Mouse (Mus musculus) hindbrain, embryonic 14.5 days (tissue): ENCODE measurements at regions not wholly inside any gene's neighbourhood (a gene's known extent, or its start where the extent isn't known, plus 50 kb on each side); places are given as distances from the start of the nearest gene placed in this dataset.
A peak's percentile ranks its signal among the peaks of the same experiment; 100 is the strongest.

ENCODE experiments used
- ATAC-seq: fragments of 200-750 bp; cut with Nextera tagmentation; 2 replicates; pipeline ENCODE4 v1.8.0; 2017; ENCODE audit warnings: moderate number of reproducible peaks, mild to moderate bottlenecking, moderate TSS enrichment, moderate library complexity; ENCODE audit not compliant: low FRiP score
- DNase-seq: peaks from one replicate; pipeline ENCODE4 v3.0.0-alpha.2; 2015; ENCODE audit warnings: low spot score
- H3K27ac ChIP-seq: fragments of 300-500 bp; sonication (generic); 2 replicates; pipeline ENCODE4 v1.5.1; 2014; ENCODE audit warnings: mild to moderate bottlenecking, moderate library complexity
- H3K27me3 ChIP-seq: fragments of 300-500 bp; sonication (generic); 2 replicates; pipeline ENCODE4 v1.6.1; 2014; ENCODE audit warnings: mild to moderate bottlenecking, low read length, mixed read lengths; ENCODE audit not compliant: control insufficient read depth, insufficient read depth
- H3K36me3 ChIP-seq: fragments of 300-500 bp; sonication (generic); replicated peaks from 2 replicates; pipeline ENCODE4 v1.6.1; 2014; ENCODE audit not compliant: control insufficient read depth, insufficient read depth
- H3K4me1 ChIP-seq: fragments of 300-500 bp; sonication (generic); replicated peaks from 2 replicates; pipeline ENCODE4 v1.6.1; 2014; ENCODE audit warnings: antibody characterized with exemption, low read length, mixed read lengths; ENCODE audit not compliant: control insufficient read depth, insufficient read depth
- H3K4me2 ChIP-seq: fragments of 300-500 bp; sonication (generic); replicated peaks from 2 replicates; pipeline ENCODE4 v1.6.1; 2014; ENCODE audit warnings: mild to moderate bottlenecking, moderate library complexity
- H3K4me3 ChIP-seq: fragments of 300-500 bp; sonication (generic); replicated peaks from 2 replicates; pipeline ENCODE4 v1.5.1; 2014; ENCODE audit warnings: mild to moderate bottlenecking, low read length
- H3K9ac ChIP-seq: fragments of 300-500 bp; sonication (generic); 2 replicates; pipeline ENCODE4 v1.6.1; 2014
- H3K9me3 ChIP-seq: fragments of 300-500 bp; sonication (generic); 2 replicates; pipeline ENCODE4 v1.6.1; 2016; ENCODE audit warnings: low read length; ENCODE audit not compliant: control insufficient read depth
- WGBS: fragments of 180-500 bp; shearing (Covaris S2); extraction: QIAGEN DNeasy Blood & Tissue Kit; methylation state at CpG from one replicate; pipeline ENCODE4 v1.1.7; 2014; 5-methylcytosine and 5-hydroxymethylcytosine counted together

DNA sequence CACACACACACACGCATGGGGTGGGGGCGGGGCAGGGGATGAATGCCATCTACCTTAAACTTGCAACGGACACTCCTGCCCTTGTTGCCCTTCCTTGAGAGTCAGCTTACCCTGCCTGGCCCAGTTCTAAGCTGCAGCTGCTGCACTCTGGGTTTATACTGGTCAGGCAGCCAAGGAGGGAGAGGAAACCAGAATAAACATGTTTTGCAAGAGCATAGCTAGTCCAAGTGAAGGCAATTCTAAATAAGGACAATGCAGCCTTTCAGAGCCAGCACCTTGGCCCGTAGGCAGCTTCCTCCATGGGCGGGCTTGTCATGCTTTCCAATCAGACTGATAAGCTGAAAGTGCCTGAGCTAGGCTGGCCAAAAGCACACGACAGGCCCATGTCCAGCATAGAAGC lies 73.7 kb upstream of the Fggy start:
- Histone ChIP-seq H3K4me2 (no peak overlapping the region), H3K36me3 (no peaks in the 10 kb centered on the region), H3K9ac (no peak overlapping the region), H3K4me1 (no peaks in the 10 kb centered on the region), H3K4me3 (no peak overlapping the region), H3K27me3 (no peaks in the 10 kb centered on the region), H3K27ac (no peak overlapping the region), H3K9me3 (no peaks in the 10 kb centered on the region)
- no peak for ATAC-seq
- WGBS: 72% methylated on average over 6 of the region's 6 CpGs
- DNase-seq: no peak

DNA sequence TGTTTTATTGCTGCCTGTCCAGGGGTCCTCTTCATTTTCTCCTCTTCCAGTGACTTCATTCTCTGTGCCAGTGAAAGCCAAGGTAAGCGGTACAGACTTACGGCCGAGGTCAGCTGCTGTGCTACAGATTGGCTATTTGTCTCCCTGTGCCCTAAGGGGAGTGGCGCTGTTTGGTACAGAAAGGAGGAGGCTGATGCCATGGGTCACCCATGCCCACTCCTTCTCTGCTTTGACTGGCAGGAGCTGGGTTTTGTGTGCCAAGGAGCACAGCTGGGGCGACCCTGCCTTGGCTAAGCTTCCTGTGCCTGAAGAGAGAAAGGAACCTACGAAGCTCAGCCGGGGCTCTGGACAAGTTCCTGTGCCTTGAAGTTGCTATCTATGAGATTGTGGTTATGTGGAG lies 70.0 kb upstream of the Fggy start:
- Histone ChIP-seq H3K9me3 (no peaks in the 10 kb centered on the region), H3K27me3 (no peaks in the 10 kb centered on the region), H3K36me3 (no peaks in the 10 kb centered on the region), H3K27ac (no peak overlapping the region), H3K4me2 (no peak overlapping the region), H3K9ac (no peak overlapping the region), H3K4me3 (no peak overlapping the region), H3K4me1 (no peaks in the 10 kb centered on the region)
- DNase-seq (no peak), ATAC-seq (no peak)
- whole genome bisulfite sequencing: 79% methylated on average over 7 of the region's 7 CpGs

- H3K27ac ChIP-seq: no peak overlapping the region
- WGBS: 73% methylated on average over 1 of the region's 1 CpGs
Observed at GRCm38 (mm10) chr4:95487969-95488368, 69.3 kb upstream of the Fggy start.

GRCm38 (mm10) chr4:95489059-95489458 lies 68.2 kb upstream of the Fggy start:
- DNase-seq (no peak), ATAC-seq (no peak)
- H3K4me1 ChIP-seq: no peaks in the 10 kb centered on the region
- no peak overlapping the region for H3K9ac ChIP-seq
- WGBS: 85% methylated on average over 2 of the region's 2 CpGs
- no peak overlapping the region for H3K4me2 ChIP-seq
- no peaks in the 10 kb centered on the region for H3K36me3 ChIP-seq
- no peaks in the 10 kb centered on the region for H3K27me3 ChIP-seq
- no peak overlapping the region for H3K27ac ChIP-seq
- H3K4me3 ChIP-seq: no peak overlapping the region
- no peaks in the 10 kb centered on the region for H3K9me3 ChIP-seq

More at GRCm38 (mm10) chr4:95487969-95488368, 69.3 kb upstream of the Fggy start:
- no peak for ATAC-seq
- Histone ChIP-seq H3K4me3 (no peak overlapping the region), H3K36me3 (no peaks in the 10 kb centered on the region), H3K4me1 (no peaks in the 10 kb centered on the region), H3K9ac (no peak overlapping the region), H3K27me3 (no peaks in the 10 kb centered on the region), H3K9me3 (no peaks in the 10 kb centered on the region), H3K4me2 (no peak overlapping the region)
- DNase-seq: no peak

- Histone ChIP-seq H3K4me2 (no peak overlapping the region), H3K27ac (no peak overlapping the region), H3K36me3 (no peaks in the 10 kb centered on the region), H3K9ac (no peak overlapping the region), H3K27me3 (no peaks in the 10 kb centered on the region), H3K4me1 (no peaks in the 10 kb centered on the region), H3K9me3 (no peaks in the 10 kb centered on the region), H3K4me3 (no peak overlapping the region)
- no peak for DNase-seq
- ATAC-seq: no peak
- WGBS: 94% methylated on average over 3 of the region's 3 CpGs
Observed at GRCm38 (mm10) chr4:95500265-95500664, 57.0 kb upstream of the Fggy start.

- ATAC-seq: no peak
- Histone ChIP-seq H3K27me3 (no peaks in the 10 kb centered on the region), H3K9ac (no peak overlapping the region), H3K27ac (no peak overlapping the region), H3K9me3 (no peaks in the 10 kb centered on the region), H3K36me3 (no peaks in the 10 kb centered on the region), H3K4me1 (no peaks in the 10 kb centered on the region), H3K4me3 (no peak overlapping the region), H3K4me2 (no peak overlapping the region)
- 28% methylated on average over 2 of the region's 2 CpGs for WGBS
- no peak for DNase-seq
Observed at GRCm38 (mm10) chr4:95501164-95501563, 56.1 kb upstream of the Fggy start.

GRCm38 (mm10) chr4:95507141-95507945 lies 50.0 kb upstream of the Fggy start:
- Histone ChIP-seq H3K9ac (no peak overlapping the region), H3K4me2 (no peak overlapping the region), H3K4me1 (0 out of 2 replicates have a peak, but pooled peaks cover 7% of the 10 kb centered on the region), H3K27me3 (no peaks in the 10 kb centered on the region), H3K27ac (no peak overlapping the region), H3K9me3 (no peaks in the 10 kb centered on the region), H3K36me3 (no peaks in the 10 kb centered on the region), H3K4me3 (no peak overlapping the region)
- peak; percentile 58 for DNase-seq
- peak; percentile 69; the same call in 1 of the 2 replicates for ATAC-seq
- WGBS: 61% methylated on average over 7 of the region's 7 CpGs
